Mouse (Mus musculus) midbrain, postnatal 0 days (tissue): Measurements from ENCODE around the gene Dnm3. TPM values are rescaled to one million over a fixed set of nuclear protein-coding genes. Genes with fewer than 3 reads are reported as not detected.
A peak's percentile ranks its signal among the peaks of the same experiment; 100 is the strongest.

ENCODE experiments used
- ATAC-seq: fragments of 200-750 bp; cut with Nextera tagmentation; 2 replicates; pipeline ENCODE4 v1.8.0; 2017; ENCODE audit warnings: moderate number of reproducible peaks, mild to moderate bottlenecking, moderate TSS enrichment, moderate library complexity; ENCODE audit not compliant: low FRiP score
- DNase-seq: peaks from one replicate; pipeline ENCODE4 v3.0.0-alpha.2; 2015; ENCODE audit warnings: low spot score
- H3K27ac ChIP-seq: fragments of 300-500 bp; sonication (generic); 2 replicates; pipeline ENCODE4 v1.5.1; 2014; ENCODE audit warnings: low read depth, mild to moderate bottlenecking, low read length, mixed read lengths
- H3K27me3 ChIP-seq: fragments of 300-500 bp; sonication (generic); 2 replicates; pipeline ENCODE4 v1.6.1; 2014; ENCODE audit warnings: low read length, control low read depth, mixed read lengths; ENCODE audit not compliant: insufficient read depth
- H3K36me3 ChIP-seq: fragments of 300-500 bp; sonication (generic); 2 replicates; pipeline ENCODE4 v1.6.1; 2014; ENCODE audit warnings: low read length, control low read depth, mixed read lengths; ENCODE audit not compliant: insufficient read depth
- H3K4me1 ChIP-seq: fragments of 300-500 bp; sonication (generic); 2 replicates; pipeline ENCODE4 v1.6.1; 2014; ENCODE audit warnings: mild to moderate bottlenecking, control low read depth, antibody characterized with exemption, low read length, mixed read lengths; ENCODE audit not compliant: insufficient read depth
- H3K4me2 ChIP-seq: fragments of 300-500 bp; sonication (generic); 2 replicates; pipeline ENCODE4 v1.6.1; 2014; ENCODE audit warnings: low read depth, mild to moderate bottlenecking, low read length, mixed read lengths; ENCODE audit not compliant: poor library complexity, severe bottlenecking
- H3K4me3 ChIP-seq: fragments of 300-500 bp; sonication (generic); 2 replicates; pipeline ENCODE4 v1.5.1; 2014; ENCODE audit warnings: low read depth, mild to moderate bottlenecking, low read length, moderate library complexity
- H3K9ac ChIP-seq: fragments of 300-500 bp; sonication (generic); replicated peaks from 2 replicates; pipeline ENCODE4 v1.6.1; 2014; ENCODE audit warnings: mild to moderate bottlenecking, low read length, moderate library complexity, mixed read lengths; ENCODE audit not compliant: poor library complexity, severe bottlenecking
- H3K9me3 ChIP-seq: fragments of 300-500 bp; sonication (generic); 2 replicates; pipeline ENCODE4 v1.6.1; 2016; ENCODE audit warnings: low read length, control low read depth
- CTCF ChIP-seq: IDR thresholded peaks from 2 replicates; pipeline ENCODE4 v1.5.1; 2016; ENCODE audit warnings: antibody characterized with exemption, mild to moderate bottlenecking
- WGBS: fragments of 180-500 bp; shearing (Covaris S2); extraction: QIAGEN DNeasy Blood & Tissue Kit; methylation state at CpG from one replicate; pipeline ENCODE4 v1.1.7; 2014; 5-methylcytosine and 5-hydroxymethylcytosine counted together
- polyA plus RNA-seq: library from polyadenylated mRNA; unstranded; fragments of >200 nt; fragmentation: Nextera tagmentation; extraction: Ambion mirVana; gene quantifications from 2 replicates; pipeline ENCODE4 v1.2.1, GENCODE M21; 2015
- total RNA-seq: library from RNA; depleted of rRNA; stranded (reverse); fragments of >200 nt; gene quantifications from 2 replicates; pipeline ENCODE4 v1.2.3, GENCODE M21; 2014

Gene Dnm3
- total and polyA plus RNA-seq, 2 experiments from 2014 or later: 67.0 to 88.5 TPM

GRCm38 (mm10) chr1:162147554-162147953 is 330.3 kb downstream of the Dnm3 start:
- Histone ChIP-seq H3K4me2 (no peak overlapping the region), H3K4me3 (no peak overlapping the region), H3K27me3 (no peaks in the 10 kb centered on the region), H3K36me3 (no peaks in the 10 kb centered on the region), H3K9ac (no peak overlapping the region), H3K27ac (no peak overlapping the region), H3K9me3 (no peaks in the 10 kb centered on the region), H3K4me1 (no peaks in the 10 kb centered on the region)
- TF ChIP-seq CTCF: no peak
- ATAC-seq: no peak
- DNase-seq: no peak
- WGBS: 88% methylated on average over 3 of the region's 3 CpGs

GRCm38 (mm10) chr1:162145748-162146147 is 332.1 kb downstream of the Dnm3 start:
- WGBS: 83% methylated on average over 5 of the region's 6 CpGs
- ATAC-seq (no peak), DNase-seq (no peak)
- Histone ChIP-seq H3K36me3 (no peaks in the 10 kb centered on the region), H3K4me1 (no peaks in the 10 kb centered on the region), H3K9me3 (no peaks in the 10 kb centered on the region), H3K27me3 (no peaks in the 10 kb centered on the region), H3K4me3 (no peak overlapping the region), H3K4me2 (no peak overlapping the region), H3K9ac (no peak overlapping the region), H3K27ac (no peak overlapping the region)
- no peak for TF ChIP-seq CTCF

DNA sequence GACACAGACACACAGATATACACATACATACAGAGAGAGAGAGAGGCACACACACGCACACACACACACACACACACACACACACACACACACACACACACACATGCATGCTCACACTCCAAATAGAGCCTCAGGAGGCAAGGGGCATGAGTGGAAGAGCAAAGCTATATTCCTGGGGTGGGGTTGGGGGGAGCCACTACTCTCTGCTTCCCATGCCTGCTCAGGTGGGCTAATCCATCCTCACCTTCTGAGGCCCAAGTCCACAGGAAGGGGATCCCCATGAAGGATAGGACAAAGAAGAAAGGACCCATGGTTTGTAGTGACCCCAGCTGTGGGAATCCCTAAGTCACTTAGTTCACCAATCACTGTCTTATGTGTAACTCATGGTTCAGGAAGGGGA is 332.8 kb downstream of the Dnm3 start:
- Histone ChIP-seq H3K4me1 (no peaks in the 10 kb centered on the region), H3K27ac (peak overlapping the region; percentile 26; the same call in 1 of the 2 replicates), H3K4me3 (no peak overlapping the region), H3K36me3 (no peaks in the 10 kb centered on the region), H3K4me2 (no peak overlapping the region), H3K27me3 (no peaks in the 10 kb centered on the region), H3K9ac (no peak overlapping the region), H3K9me3 (no peaks in the 10 kb centered on the region)
- 85% methylated on average over 1 of the region's 1 CpGs for WGBS
- no peak for TF ChIP-seq CTCF
- ATAC-seq (no peak), DNase-seq (no peak)

GRCm38 (mm10) chr1:162143974-162144912 is 333.6 kb downstream of the Dnm3 start:
- no peaks in the 10 kb centered on the region for H3K36me3 ChIP-seq
- no peaks in the 10 kb centered on the region for H3K4me1 ChIP-seq
- TF ChIP-seq CTCF: no peak
- no peak for DNase-seq
- H3K4me3 ChIP-seq: no peak overlapping the region
- H3K9me3 ChIP-seq: no peaks in the 10 kb centered on the region
- no peaks in the 10 kb centered on the region for H3K27me3 ChIP-seq
- H3K4me2 ChIP-seq: no peak overlapping the region
- WGBS: 50% methylated on average over 6 of the region's 6 CpGs
- no peak overlapping the region for H3K9ac ChIP-seq
- peak; percentile 54 for ATAC-seq
- H3K27ac ChIP-seq: peak overlapping the region; percentile 47

DNA sequence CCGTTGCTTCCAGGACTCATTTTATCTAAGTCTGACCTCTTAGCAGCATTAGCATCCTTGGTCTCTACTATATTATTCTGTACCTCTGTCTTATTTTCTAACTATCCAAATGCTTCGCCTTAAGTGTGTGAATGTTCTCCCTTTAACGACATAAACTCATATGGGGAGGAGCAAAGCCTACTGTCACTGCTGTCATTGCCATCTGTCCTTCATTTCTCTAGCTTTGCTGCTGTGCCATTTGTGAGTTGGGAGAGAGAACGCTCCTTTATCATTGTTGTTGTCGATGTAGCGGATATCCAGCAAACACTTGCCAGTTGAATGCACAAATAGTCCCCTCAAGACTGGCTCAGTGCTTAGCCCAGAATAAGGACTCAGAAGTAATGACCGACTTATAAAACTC is 335.5 kb downstream of the Dnm3 start:
- Histone ChIP-seq H3K27me3 (no peaks in the 10 kb centered on the region), H3K36me3 (no peaks in the 10 kb centered on the region), H3K4me1 (no peaks in the 10 kb centered on the region), H3K4me3 (no peak overlapping the region), H3K27ac (no peak overlapping the region), H3K9ac (no peak overlapping the region), H3K9me3 (no peaks in the 10 kb centered on the region), H3K4me2 (no peak overlapping the region)
- DNase-seq (no peak), ATAC-seq (no peak)
- 89% methylated on average over 7 of the region's 7 CpGs for WGBS
- no peak for TF ChIP-seq CTCF

DNA sequence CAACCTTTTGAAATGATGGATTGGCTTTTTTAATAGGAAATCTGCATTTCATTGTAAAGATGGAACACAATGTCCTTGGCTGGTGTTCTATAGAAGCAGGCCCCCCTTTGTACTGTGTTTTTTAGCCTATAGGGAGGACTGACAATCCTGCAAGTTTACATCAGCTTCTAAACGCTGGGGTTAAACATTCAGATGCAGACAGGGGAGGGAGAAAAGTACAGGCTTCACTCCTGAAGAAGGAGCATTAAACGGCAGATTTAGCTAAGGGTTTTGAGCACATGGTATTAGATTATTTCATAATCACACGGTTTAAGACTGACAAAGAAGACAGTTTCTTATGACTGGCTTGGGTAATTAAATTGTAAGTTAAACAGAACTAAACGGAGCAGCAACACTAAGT is 341.5 kb downstream of the Dnm3 start:
- no peak overlapping the region for H3K27ac ChIP-seq
- no peaks in the 10 kb centered on the region for H3K4me1 ChIP-seq
- no peak overlapping the region for H3K9ac ChIP-seq
- no peak for ATAC-seq
- H3K27me3 ChIP-seq: no peaks in the 10 kb centered on the region
- WGBS: 18% methylated on average over 4 of the region's 4 CpGs
- DNase-seq: no peak
- H3K4me2 ChIP-seq: no peak overlapping the region
- no peak for TF ChIP-seq CTCF
- no peaks in the 10 kb centered on the region for H3K9me3 ChIP-seq
- no peak overlapping the region for H3K4me3 ChIP-seq
- H3K36me3 ChIP-seq: no peaks in the 10 kb centered on the region
